Mouse (Mus musculus): ENCODE results near the gene Cotl1. TPM values are rescaled to one million over a fixed set of nuclear protein-coding genes. Genes with fewer than 3 reads are reported as not detected.

The Cotl1 gene
- polyA plus RNA-seq, 1 experiment, result 453 TPM

DNA sequence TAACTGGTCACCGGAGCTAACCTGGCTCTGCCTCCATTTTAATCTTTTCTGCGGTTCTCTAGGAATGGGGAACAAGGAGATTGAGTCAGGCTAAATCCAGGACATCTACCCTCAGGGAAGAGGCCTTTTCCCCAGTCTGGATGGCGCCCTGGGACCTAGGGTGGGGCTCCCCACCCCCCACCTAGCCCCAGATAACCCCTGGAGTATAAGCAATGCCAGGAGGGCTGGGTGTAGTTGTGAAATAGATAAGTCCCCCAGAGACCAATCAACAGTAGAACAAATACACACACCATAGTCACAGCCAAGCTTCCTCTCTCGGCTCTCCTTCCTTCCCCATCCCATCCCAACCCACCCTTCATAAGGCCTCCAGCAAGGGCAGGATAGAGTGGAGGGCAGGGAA, 32.7 kb downstream of the Cotl1 start:
- Histone ChIP-seq H3K27me3 (ENCODE audit: control insufficient read depth, insufficient read depth, insufficient read length) (no peaks in the 10 kb centered on the region), H3ac (ENCODE audit: control insufficient read depth, insufficient read length, low read depth) (no peak overlapping the region), H3K79me2 (ENCODE audit: control insufficient read depth, insufficient read depth) (no peaks in the 10 kb centered on the region), H3K36me3 (ENCODE audit: control insufficient read depth, insufficient read depth) (peaks cover 4% of the 10 kb centered on the region), H3K4me3 (ENCODE audit: insufficient read depth, poor library complexity, severe bottlenecking) (no peak overlapping the region), H3K79me3 (ENCODE audit: low read depth) (no peaks in the 10 kb centered on the region)
- TF ChIP-seq FOSL1 (IDR thresholded peaks at IDR 0.05; ENCODE audit: insufficient read depth, low read length, poor library complexity, severe bottlenecking) (no peak), USF1 (IDR thresholded peaks at IDR 0.05; ENCODE audit: low read depth) (no peak), MYOG (IDR thresholded peaks at IDR 0.05; ENCODE audit: control insufficient read depth, extremely low read depth, insufficient read length) (no peak), MAX (IDR thresholded peaks at IDR 0.05) (no peak), CTCF (IDR thresholded peaks at IDR 0.05; ENCODE audit: control insufficient read depth, insufficient read depth, insufficient read length) (no peak), MYOD1 (IDR thresholded peaks at IDR 0.05; ENCODE audit: control insufficient read depth, insufficient read length, low read depth) (no peak), CEBPB (IDR thresholded peaks at IDR 0.05; ENCODE audit: low read depth) (no peak)

DNA sequence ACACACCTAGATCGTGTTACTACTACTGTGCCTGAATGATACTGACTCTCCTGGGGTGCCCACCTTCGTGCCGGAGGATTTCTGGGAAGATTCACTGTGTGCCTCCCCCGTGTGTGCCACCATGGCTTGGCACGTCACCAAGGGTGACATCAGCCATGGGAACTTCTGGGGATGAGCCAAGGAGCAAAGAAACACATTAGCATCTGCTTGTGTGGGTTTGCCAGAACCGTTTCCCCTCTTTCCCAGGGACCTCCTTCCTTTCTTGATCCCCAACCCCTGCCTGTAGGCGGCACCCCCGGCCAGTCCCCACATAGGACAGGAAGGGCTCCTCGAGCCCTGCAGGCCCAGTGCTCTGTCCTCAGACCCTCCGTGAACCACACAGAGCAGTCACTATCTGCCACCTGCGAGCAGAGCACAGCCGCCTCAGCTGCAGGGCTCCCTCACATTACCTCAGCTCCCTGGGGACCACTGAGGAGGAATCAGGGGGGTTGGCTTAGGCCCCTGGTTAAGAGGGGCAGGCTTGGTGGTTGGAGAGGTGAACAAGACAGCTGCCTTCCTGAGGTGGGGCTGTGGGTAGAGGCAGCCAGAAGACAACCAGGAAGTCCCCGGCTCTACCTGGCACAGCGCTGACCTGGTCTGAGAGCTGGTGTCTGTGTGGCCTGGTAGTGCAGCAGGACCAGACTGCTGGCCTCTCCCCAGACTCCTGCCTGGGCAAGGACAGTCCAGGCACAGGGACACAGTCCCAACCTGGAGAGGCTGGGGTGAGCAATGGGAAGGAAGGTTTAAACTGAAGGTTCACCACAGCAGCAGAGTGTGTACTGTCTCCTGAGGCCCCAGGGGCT, 33.7 kb downstream of the Cotl1 start:
- TF ChIP-seq FOSL1 (IDR thresholded peaks at IDR 0.05; ENCODE audit: insufficient read depth, low read length, poor library complexity, severe bottlenecking) (no peak), CEBPB (IDR thresholded peaks at IDR 0.05; ENCODE audit: low read depth) (no peak), MYOG (IDR thresholded peaks at IDR 0.05; ENCODE audit: control insufficient read depth, extremely low read depth, insufficient read length) (no peak), USF1 (IDR thresholded peaks at IDR 0.05; ENCODE audit: low read depth) (no peak), MAX (IDR thresholded peaks at IDR 0.05) (no peak), MYOD1 (IDR thresholded peaks at IDR 0.05; ENCODE audit: control insufficient read depth, insufficient read length, low read depth) (no peak)
- no peaks in the 10 kb centered on the region for H3K79me3 ChIP-seq (ENCODE audit: low read depth)
- H3K79me2 ChIP-seq (ENCODE audit: control insufficient read depth, insufficient read depth), result no peaks in the 10 kb centered on the region
- peaks cover 4% of the 10 kb centered on the region for H3K36me3 ChIP-seq (ENCODE audit: control insufficient read depth, insufficient read depth)
- peak overlapping the region; percentile 59 for H3ac ChIP-seq (ENCODE audit: control insufficient read depth, insufficient read length, low read depth)
- no peaks in the 10 kb centered on the region for H3K27me3 ChIP-seq (ENCODE audit: control insufficient read depth, insufficient read depth, insufficient read length)
- no peak overlapping the region for H3K4me3 ChIP-seq (ENCODE audit: insufficient read depth, poor library complexity, severe bottlenecking)

DNA sequence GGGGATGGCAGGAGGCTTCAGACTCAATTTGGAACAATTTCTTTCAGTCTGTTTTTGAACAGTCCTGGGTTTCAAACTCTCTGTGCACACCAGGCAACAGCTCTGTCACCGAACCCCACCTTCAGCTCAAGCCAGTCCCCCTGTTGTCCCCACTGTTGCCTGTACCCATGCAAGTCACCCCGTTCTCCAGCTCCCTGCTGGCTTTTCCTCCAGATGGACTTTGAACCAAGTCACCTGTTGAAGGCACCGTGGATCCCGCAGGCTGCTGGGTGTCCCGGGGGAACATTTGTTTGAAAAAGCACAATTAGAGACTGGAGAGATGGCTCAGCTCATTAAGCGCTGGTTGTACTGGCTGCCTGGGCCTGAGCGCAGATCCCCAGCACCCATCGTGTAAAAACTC, 35.1 kb downstream of the Cotl1 start:
- Histone ChIP-seq H3ac (ENCODE audit: control insufficient read depth, insufficient read length, low read depth) (no peak overlapping the region), H3K36me3 (ENCODE audit: control insufficient read depth, insufficient read depth) (peaks cover 4% of the 10 kb centered on the region), H3K79me3 (ENCODE audit: low read depth) (no peaks in the 10 kb centered on the region), H3K79me2 (ENCODE audit: control insufficient read depth, insufficient read depth) (no peaks in the 10 kb centered on the region), H3K4me3 (ENCODE audit: insufficient read depth, poor library complexity, severe bottlenecking) (no peak overlapping the region), H3K27me3 (ENCODE audit: control insufficient read depth, insufficient read depth, insufficient read length) (no peaks in the 10 kb centered on the region)
- TF ChIP-seq CEBPB (IDR thresholded peaks at IDR 0.05; ENCODE audit: low read depth), result no peak
- no peak for TF ChIP-seq MYOG (IDR thresholded peaks at IDR 0.05; ENCODE audit: control insufficient read depth, extremely low read depth, insufficient read length)
- no peak for TF ChIP-seq MYOD1 (IDR thresholded peaks at IDR 0.05; ENCODE audit: control insufficient read depth, insufficient read length, low read depth)
- TF ChIP-seq MAX (IDR thresholded peaks at IDR 0.05), result no peak
- no peak for TF ChIP-seq USF1 (IDR thresholded peaks at IDR 0.05; ENCODE audit: low read depth)
- TF ChIP-seq CTCF (IDR thresholded peaks at IDR 0.05; ENCODE audit: control insufficient read depth, insufficient read depth, insufficient read length), result no peak
- no peak for TF ChIP-seq FOSL1 (IDR thresholded peaks at IDR 0.05; ENCODE audit: insufficient read depth, low read length, poor library complexity, severe bottlenecking)

DNA sequence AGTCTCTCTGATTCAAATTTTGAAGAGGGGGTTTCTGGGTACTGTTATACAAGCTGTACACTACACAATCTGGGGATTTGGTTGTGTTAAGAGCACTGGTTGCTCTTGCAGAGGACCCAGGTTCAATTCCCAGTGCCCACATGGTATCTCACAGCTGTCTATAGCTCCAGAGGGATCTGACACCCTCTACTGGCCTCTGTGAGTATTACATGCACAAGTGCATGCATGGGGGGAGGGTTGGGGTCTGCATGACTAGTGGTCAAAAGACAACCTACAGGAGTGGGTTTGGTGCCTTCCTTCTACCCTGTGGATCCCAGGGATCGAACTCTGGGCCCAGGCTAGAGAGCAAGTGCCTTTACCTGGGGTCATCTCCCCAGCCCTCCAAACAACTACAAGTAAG, 37.8 kb downstream of the Cotl1 start:
- Histone ChIP-seq H3ac (ENCODE audit: control insufficient read depth, insufficient read length, low read depth) (no peak overlapping the region), H3K79me3 (ENCODE audit: low read depth) (no peaks in the 10 kb centered on the region), H3K79me2 (ENCODE audit: control insufficient read depth, insufficient read depth) (no peaks in the 10 kb centered on the region), H3K27me3 (ENCODE audit: control insufficient read depth, insufficient read depth, insufficient read length) (no peaks in the 10 kb centered on the region), H3K36me3 (ENCODE audit: control insufficient read depth, insufficient read depth) (no peaks in the 10 kb centered on the region), H3K4me3 (ENCODE audit: insufficient read depth, poor library complexity, severe bottlenecking) (no peak overlapping the region)
- TF ChIP-seq USF1 (IDR thresholded peaks at IDR 0.05; ENCODE audit: low read depth) (no peak), MAX (IDR thresholded peaks at IDR 0.05) (no peak), CTCF (IDR thresholded peaks at IDR 0.05; ENCODE audit: control insufficient read depth, insufficient read depth, insufficient read length) (no peak), MYOG (IDR thresholded peaks at IDR 0.05; ENCODE audit: control insufficient read depth, extremely low read depth, insufficient read length) (no peak), CEBPB (IDR thresholded peaks at IDR 0.05; ENCODE audit: low read depth) (no peak), MYOD1 (IDR thresholded peaks at IDR 0.05; ENCODE audit: control insufficient read depth, insufficient read length, low read depth) (no peak), FOSL1 (IDR thresholded peaks at IDR 0.05; ENCODE audit: insufficient read depth, low read length, poor library complexity, severe bottlenecking) (no peak)

DNA sequence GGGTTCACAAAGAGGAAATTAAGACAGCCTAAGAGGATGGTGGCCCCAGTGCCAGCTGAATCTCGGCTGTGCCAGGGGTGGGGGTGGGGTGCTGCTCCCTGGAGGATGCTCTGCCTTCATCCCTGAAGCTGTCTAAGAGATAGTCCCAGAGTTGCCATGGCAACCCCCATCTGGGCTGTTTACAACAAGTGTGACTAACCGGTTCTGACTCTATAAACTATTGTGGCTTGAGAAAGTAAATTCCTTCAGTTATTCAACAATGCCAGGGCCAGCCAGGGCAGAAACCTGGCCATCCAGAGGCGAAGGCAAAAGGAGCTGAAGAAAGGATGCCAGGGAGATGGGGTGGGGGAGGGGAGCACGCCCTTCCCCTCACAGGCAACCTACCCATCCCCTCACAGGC, 39.2 kb downstream of the Cotl1 start:
- H3K27me3 ChIP-seq (ENCODE audit: control insufficient read depth, insufficient read depth, insufficient read length), result no peaks in the 10 kb centered on the region
- TF ChIP-seq CTCF (IDR thresholded peaks at IDR 0.05; ENCODE audit: control insufficient read depth, insufficient read depth, insufficient read length), result no peak
- TF ChIP-seq MYOG (IDR thresholded peaks at IDR 0.05; ENCODE audit: control insufficient read depth, extremely low read depth, insufficient read length), result no peak
- TF ChIP-seq FOSL1 (IDR thresholded peaks at IDR 0.05; ENCODE audit: insufficient read depth, low read length, poor library complexity, severe bottlenecking), result no peak
- no peak for TF ChIP-seq MAX (IDR thresholded peaks at IDR 0.05)
- TF ChIP-seq CEBPB (IDR thresholded peaks at IDR 0.05; ENCODE audit: low read depth), result no peak
- no peak for TF ChIP-seq MYOD1 (IDR thresholded peaks at IDR 0.05; ENCODE audit: control insufficient read depth, insufficient read length, low read depth)

More for the DNA sequence above, 39.2 kb downstream of the Cotl1 start:
- H3K36me3 ChIP-seq (ENCODE audit: control insufficient read depth, insufficient read depth), result no peaks in the 10 kb centered on the region
- H3ac ChIP-seq (ENCODE audit: control insufficient read depth, insufficient read length, low read depth), result no peak overlapping the region
- H3K79me2 ChIP-seq (ENCODE audit: control insufficient read depth, insufficient read depth), result no peaks in the 10 kb centered on the region
- H3K79me3 ChIP-seq (ENCODE audit: low read depth), result no peaks in the 10 kb centered on the region
- H3K4me3 ChIP-seq (ENCODE audit: insufficient read depth, poor library complexity, severe bottlenecking), result no peak overlapping the region
